Mouse (Mus musculus): ENCODE data around the gene Ropn1l. TPM values are rescaled to one million over a fixed set of nuclear protein-coding genes. Genes with fewer than 3 reads are reported as not detected.

Ropn1l gene
- polyA plus RNA-seq, 1 experiment: 1,399 TPM

GRCm38 (mm10) chr15:31460571-31460970 is 7.0 kb upstream of the Ropn1l start:
- no peak for TF ChIP-seq POLR2A (IDR thresholded peaks at IDR 0.05; ENCODE audit: control insufficient read depth, low read depth, low read length)
- no peak for TF ChIP-seq CTCF (IDR thresholded peaks at IDR 0.05; ENCODE audit: control insufficient read depth, insufficient read depth, insufficient replicate concordance, low read depth, low read length)
- H3K36me3 ChIP-seq (ENCODE audit: control insufficient read depth, insufficient read depth, low read length): peaks cover 3% of the 10 kb centered on the region
- no peak overlapping the region for H3K27ac ChIP-seq (ENCODE audit: control insufficient read depth, insufficient read depth, low read depth, low read length)
- H3K4me1 ChIP-seq (ENCODE audit: control insufficient read depth, insufficient read depth, low read length): no peaks in the 10 kb centered on the region
- H3K4me3 ChIP-seq (ENCODE audit: control insufficient read depth, low read depth, low read length): no peak overlapping the region
- no peaks in the 10 kb centered on the region for H3K27me3 ChIP-seq (ENCODE audit: control insufficient read depth, insufficient read depth, low read length)

GRCm38 (mm10) chr15:31458081-31458480 is 4.5 kb upstream of the Ropn1l start:
- TF ChIP-seq CTCF (IDR thresholded peaks at IDR 0.05; ENCODE audit: control insufficient read depth, insufficient read depth, insufficient replicate concordance, low read depth, low read length) (no peak), POLR2A (IDR thresholded peaks at IDR 0.05; ENCODE audit: control insufficient read depth, low read depth, low read length) (no peak)
- H3K4me3 ChIP-seq (ENCODE audit: control insufficient read depth, low read depth, low read length): no peak overlapping the region
- peaks cover 2% of the 10 kb centered on the region for H3K36me3 ChIP-seq (ENCODE audit: control insufficient read depth, insufficient read depth, low read length)
- H3K27me3 ChIP-seq (ENCODE audit: control insufficient read depth, insufficient read depth, low read length): no peaks in the 10 kb centered on the region
- H3K27ac ChIP-seq (ENCODE audit: control insufficient read depth, insufficient read depth, low read depth, low read length): no peak overlapping the region
- H3K4me1 ChIP-seq (ENCODE audit: control insufficient read depth, insufficient read depth, low read length): no peaks in the 10 kb centered on the region

- TF ChIP-seq POLR2A (IDR thresholded peaks at IDR 0.05; ENCODE audit: control insufficient read depth, low read depth, low read length) (no peak), CTCF (IDR thresholded peaks at IDR 0.05; ENCODE audit: control insufficient read depth, insufficient read depth, insufficient replicate concordance, low read depth, low read length) (no peak)
- H3K4me1 ChIP-seq (ENCODE audit: control insufficient read depth, insufficient read depth, low read length): no peaks in the 10 kb centered on the region
- no peak overlapping the region for H3K27ac ChIP-seq (ENCODE audit: control insufficient read depth, insufficient read depth, low read depth, low read length)
- H3K27me3 ChIP-seq (ENCODE audit: control insufficient read depth, insufficient read depth, low read length): no peaks in the 10 kb centered on the region
- no peak overlapping the region for H3K4me3 ChIP-seq (ENCODE audit: control insufficient read depth, low read depth, low read length)
- peaks cover 2% of the 10 kb centered on the region for H3K36me3 ChIP-seq (ENCODE audit: control insufficient read depth, insufficient read depth, low read length)
These were observed 2.8 kb upstream of the Ropn1l start for GRCm38 (mm10) chr15:31456381-31456780.

DNA sequence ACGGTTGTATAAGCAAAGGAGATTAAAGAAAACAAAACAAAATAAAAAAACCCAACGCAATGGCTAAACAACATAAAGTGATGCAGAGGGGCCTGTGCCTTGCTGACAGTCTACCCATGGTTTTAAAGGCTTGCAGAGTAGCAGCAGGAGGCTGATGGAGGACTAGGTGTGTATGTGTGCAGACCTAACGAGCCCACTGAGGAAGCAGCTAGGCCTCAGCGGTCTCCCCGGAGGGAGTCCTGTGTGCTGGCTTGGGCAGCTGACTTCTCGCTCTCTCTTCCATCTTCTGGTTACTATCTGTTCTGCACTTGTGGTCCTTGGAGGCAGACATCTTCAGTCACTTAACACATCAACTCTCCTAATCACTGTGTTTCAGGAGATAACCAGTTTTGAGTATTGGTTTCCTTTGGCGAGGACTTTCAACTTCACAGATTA is 1.3 kb upstream of the Ropn1l start:
- peaks cover 3% of the 10 kb centered on the region for H3K36me3 ChIP-seq (ENCODE audit: control insufficient read depth, insufficient read depth, low read length)
- no peaks in the 10 kb centered on the region for H3K4me1 ChIP-seq (ENCODE audit: control insufficient read depth, insufficient read depth, low read length)
- TF ChIP-seq POLR2A (IDR thresholded peaks at IDR 0.05; ENCODE audit: control insufficient read depth, low read depth, low read length) (no peak), CTCF (IDR thresholded peaks at IDR 0.05; ENCODE audit: control insufficient read depth, insufficient read depth, insufficient replicate concordance, low read depth, low read length) (no peak)
- H3K27me3 ChIP-seq (ENCODE audit: control insufficient read depth, insufficient read depth, low read length): no peaks in the 10 kb centered on the region
- peak overlapping the region; percentile 39; the same call in 1 of the 2 replicates for H3K27ac ChIP-seq (ENCODE audit: control insufficient read depth, insufficient read depth, low read depth, low read length)
- H3K4me3 ChIP-seq (ENCODE audit: control insufficient read depth, low read depth, low read length): peak overlapping the region; percentile 81

- Histone ChIP-seq H3K27ac (ENCODE audit: control insufficient read depth, insufficient read depth, low read depth, low read length) (peak overlapping the region; percentile 100), H3K4me3 (ENCODE audit: control insufficient read depth, low read depth, low read length) (peak overlapping the region; percentile 98), H3K36me3 (ENCODE audit: control insufficient read depth, insufficient read depth, low read length) (peaks cover 3% of the 10 kb centered on the region), H3K4me1 (ENCODE audit: control insufficient read depth, insufficient read depth, low read length) (no peaks in the 10 kb centered on the region), H3K27me3 (ENCODE audit: control insufficient read depth, insufficient read depth, low read length) (no peaks in the 10 kb centered on the region)
- TF ChIP-seq POLR2A (IDR thresholded peaks at IDR 0.05; ENCODE audit: control insufficient read depth, low read depth, low read length): no peak
- no peak for TF ChIP-seq CTCF (IDR thresholded peaks at IDR 0.05; ENCODE audit: control insufficient read depth, insufficient read depth, insufficient replicate concordance, low read depth, low read length)
These were observed 741 bp upstream of the Ropn1l start for GRCm38 (mm10) chr15:31454096-31454860.

DNA sequence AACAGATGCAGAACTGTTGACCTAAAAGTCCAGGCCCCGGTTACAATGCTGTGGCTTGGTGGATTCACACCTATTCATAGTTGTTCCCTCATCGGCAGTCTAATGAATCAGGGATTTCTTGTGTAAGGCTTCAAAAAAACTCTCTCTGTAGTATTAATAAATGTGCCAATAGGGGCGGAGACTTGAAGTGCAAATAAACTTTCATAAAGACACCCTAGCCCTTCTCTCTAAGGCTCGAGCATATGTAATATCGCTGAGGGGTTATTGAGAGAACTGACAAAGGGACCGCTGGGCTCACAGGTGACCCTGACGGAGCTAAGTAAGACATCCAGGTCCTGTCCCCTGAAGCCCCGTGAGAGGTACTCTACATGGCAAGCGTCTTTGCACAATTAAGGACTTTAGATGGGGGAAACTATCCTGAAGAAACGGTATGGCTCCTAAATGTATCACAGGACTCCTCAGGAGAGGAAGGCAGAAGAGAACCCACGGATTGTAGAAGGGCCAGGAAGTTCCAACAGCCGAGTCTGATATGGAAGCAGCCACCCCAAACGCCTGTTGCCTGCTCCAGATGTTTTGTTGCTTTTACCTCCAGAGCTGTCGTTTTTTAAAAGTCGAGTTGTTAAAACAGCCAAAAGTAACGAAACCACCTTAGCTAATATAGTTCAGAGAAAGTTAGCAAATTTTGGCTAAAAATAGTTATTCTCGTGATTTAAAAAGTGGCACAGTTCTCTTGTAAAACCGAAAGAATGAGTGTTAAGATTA is 1.0 kb downstream of the Ropn1l start:
- Histone ChIP-seq H3K36me3 (ENCODE audit: control insufficient read depth, insufficient read depth, low read length) (peaks cover 1% of the 10 kb centered on the region; the same call in 1 of the 2 replicates), H3K4me3 (ENCODE audit: control insufficient read depth, low read depth, low read length) (peak overlapping the region; percentile 98), H3K27me3 (ENCODE audit: control insufficient read depth, insufficient read depth, low read length) (no peaks in the 10 kb centered on the region), H3K27ac (ENCODE audit: control insufficient read depth, insufficient read depth, low read depth, low read length) (peak overlapping the region; percentile 100), H3K4me1 (ENCODE audit: control insufficient read depth, insufficient read depth, low read length) (no peaks in the 10 kb centered on the region)
- TF ChIP-seq CTCF (IDR thresholded peaks at IDR 0.05; ENCODE audit: control insufficient read depth, insufficient read depth, insufficient replicate concordance, low read depth, low read length): no peak
- no peak; the same call in 1 of the 2 replicates for TF ChIP-seq POLR2A (IDR thresholded peaks at IDR 0.05; ENCODE audit: control insufficient read depth, low read depth, low read length)

DNA sequence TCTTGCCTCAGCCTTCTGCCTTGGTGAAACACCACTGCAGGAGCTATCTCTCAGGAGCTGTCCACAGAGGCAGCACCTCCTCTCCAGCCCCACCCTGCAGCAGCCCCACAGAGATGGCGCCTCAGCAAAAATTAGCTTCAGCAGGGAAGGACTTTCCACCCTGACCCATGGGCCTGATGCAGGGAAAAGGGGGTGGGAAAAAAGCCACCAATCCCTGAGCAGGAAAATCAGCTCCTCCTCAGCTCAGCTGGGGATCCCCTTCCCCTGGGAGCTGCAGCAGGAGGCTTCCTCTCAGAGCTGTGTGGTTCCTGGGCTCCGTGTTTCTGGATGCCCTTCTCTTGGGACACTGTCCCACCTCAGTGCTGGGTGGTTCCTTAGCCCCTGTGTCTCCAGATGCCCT is 3.8 kb downstream of the Ropn1l start:
- no peak for TF ChIP-seq CTCF (IDR thresholded peaks at IDR 0.05; ENCODE audit: control insufficient read depth, insufficient read depth, insufficient replicate concordance, low read depth, low read length)
- no peak for TF ChIP-seq POLR2A (IDR thresholded peaks at IDR 0.05; ENCODE audit: control insufficient read depth, low read depth, low read length)

More for the DNA sequence above, 3.8 kb downstream of the Ropn1l start:
- Histone ChIP-seq H3K4me3 (ENCODE audit: control insufficient read depth, low read depth, low read length) (peak overlapping the region; percentile 70), H3K27me3 (ENCODE audit: control insufficient read depth, insufficient read depth, low read length) (no peaks in the 10 kb centered on the region), H3K27ac (ENCODE audit: control insufficient read depth, insufficient read depth, low read depth, low read length) (no peak overlapping the region), H3K4me1 (ENCODE audit: control insufficient read depth, insufficient read depth, low read length) (no peaks in the 10 kb centered on the region), H3K36me3 (ENCODE audit: control insufficient read depth, insufficient read depth, low read length) (peaks cover 1% of the 10 kb centered on the region; the same call in 1 of the 2 replicates)
